26 mouse cellular contexts compared by ENCODE assay signal in the genomic region with DNA sequence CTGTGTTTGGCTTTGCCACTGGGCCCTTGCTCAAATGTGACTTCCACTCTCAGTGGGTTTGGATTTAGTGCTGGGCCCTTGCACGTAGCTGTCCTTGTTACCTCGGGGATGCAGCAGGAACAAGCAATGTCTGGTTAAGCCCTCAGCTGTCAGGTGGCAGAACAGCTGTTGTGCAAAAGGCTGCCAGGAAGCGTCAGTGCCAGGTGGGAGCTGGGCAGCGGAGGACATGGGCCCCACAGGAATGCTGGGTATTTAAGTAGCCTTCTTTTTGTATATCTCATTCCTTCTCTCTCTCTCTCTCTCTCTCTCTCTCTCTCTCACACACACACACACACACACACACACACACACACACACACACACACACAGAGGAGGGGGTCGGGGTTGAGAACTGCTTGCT.
DNase-seq lines count a peak whose midpoint lies in the region; ATAC-seq and TF ChIP-seq lines count a peak whose summit lies in the region.
"Had no signal": no experiment of that assay in that cellular context is flagged by ENCODE, and none has a peak within 500 bp of the region (broad histone marks: within the 10 kb centered on the region; RNA-seq: fewer than 3 reads in every experiment).

No protein-coding gene starts in this region.

- no peak overlapping the region for H3K4me3 ChIP-seq in gastrocnemius, adult 2 months
- H3K4me3 ChIP-seq in midbrain, embryonic 10.5 days = no peak overlapping the region
- H3K4me3 ChIP-seq in midbrain, embryonic 11.5 days (ENCODE audit: low read depth, low read length) = no peak overlapping the region
- H3K4me3 ChIP-seq in limb, embryonic 13.5 days = no peak overlapping the region
- no peak overlapping the region for H3K4me3 ChIP-seq in forebrain, embryonic 15.5 days
- H3K4me3 ChIP-seq: erythroblast, embryonic 14.5 days; forebrain, embryonic 12.5 days; heart, embryonic 10.5 days; hindbrain, embryonic 15.5 days; kidney, embryonic 15.5 days; liver, embryonic 12.5 days; midbrain, embryonic 13.5 days had no signal

- no peak for TF ChIP-seq CTCF in gastrocnemius, adult 2 months (IDR thresholded peaks at IDR 0.05)

- H3K27ac ChIP-seq in gastrocnemius, adult 2 months = no peak overlapping the region
- no peak overlapping the region for H3K27ac ChIP-seq in midbrain, embryonic 10.5 days (replicated peaks)
- H3K27ac ChIP-seq in midbrain, embryonic 11.5 days (ENCODE audit: low read depth, low read length) = no peak overlapping the region
- H3K27ac ChIP-seq in limb, embryonic 13.5 days = no peak overlapping the region
- H3K27ac ChIP-seq in forebrain, embryonic 15.5 days (replicated peaks) = no peak overlapping the region
- H3K27ac ChIP-seq: forebrain, embryonic 12.5 days; heart, embryonic 10.5 days; hindbrain, embryonic 15.5 days; kidney, embryonic 15.5 days; liver, embryonic 12.5 days; midbrain, embryonic 13.5 days had no signal

- no peaks in the 10 kb centered on the region for H3K4me1 ChIP-seq in midbrain, embryonic 10.5 days
- H3K4me1 ChIP-seq in midbrain, embryonic 11.5 days (ENCODE audit: control insufficient read depth, insufficient read depth, low read length) = no peaks in the 10 kb centered on the region
- H3K4me1 ChIP-seq in limb, embryonic 13.5 days = peaks cover 12% of the 10 kb centered on the region
- no peaks in the 10 kb centered on the region for H3K4me1 ChIP-seq in forebrain, embryonic 15.5 days
- H3K4me1 ChIP-seq: forebrain, embryonic 12.5 days; heart, embryonic 10.5 days; hindbrain, embryonic 15.5 days; liver, embryonic 12.5 days; midbrain, embryonic 13.5 days had no signal

- WGBS in midbrain, embryonic 10.5 days = 84% methylated on average over 5 of the region's 5 CpGs
- 77% methylated on average over 4 of the region's 5 CpGs for WGBS in midbrain, embryonic 11.5 days
- WGBS in limb, embryonic 13.5 days = 59% methylated on average over 5 of the region's 5 CpGs
- 70% methylated on average over 5 of the region's 5 CpGs for WGBS in forebrain, embryonic 15.5 days

- intact Hi-C loops in gastrocnemius, adult 2 months (cut with DNase I) = no loop called here

- DNase-seq in gastrocnemius, postnatal 4 days (ENCODE audit: low spot score in 2 of 2) = peak; percentile 23 to 57
- DNase-seq in gastrocnemius, adult 2 months = no peak
- peak; percentile 10 for DNase-seq in midbrain, embryonic 10.5 days (ENCODE audit: low spot score)
- no peak for DNase-seq in midbrain, embryonic 11.5 days (ENCODE audit: low spot score, missing footprints)
- no peak for DNase-seq in layer of hippocampus, postnatal 36 days
- DNase-seq: adrenal gland, postnatal 10 days; cerebellum, adult 2 months; gastrocnemius, postnatal 36 days; heart, postnatal 4 days; kidney, postnatal 36 days; lung, adult 18-20 months; lung, postnatal 10 days; right cerebral cortex, adult 18-20 months; right cerebral cortex, postnatal 4 days; thymus, adult 18-20 months; thymus, postnatal 36 days had no signal

- no peaks in the 10 kb centered on the region for H3K36me3 ChIP-seq in midbrain, embryonic 10.5 days
- no peaks in the 10 kb centered on the region for H3K36me3 ChIP-seq in midbrain, embryonic 11.5 days (ENCODE audit: control insufficient read depth, insufficient read depth, low read length)
- H3K36me3 ChIP-seq in limb, embryonic 13.5 days = no peaks in the 10 kb centered on the region
- no peaks in the 10 kb centered on the region for H3K36me3 ChIP-seq in forebrain, embryonic 15.5 days
- H3K36me3 ChIP-seq: forebrain, embryonic 12.5 days; heart, embryonic 10.5 days; hindbrain, embryonic 15.5 days; kidney, embryonic 15.5 days; liver, embryonic 12.5 days; midbrain, embryonic 13.5 days had no signal

- H3K9me3 ChIP-seq in midbrain, embryonic 10.5 days (replicated peaks) = no peaks in the 10 kb centered on the region
- no peaks in the 10 kb centered on the region for H3K9me3 ChIP-seq in midbrain, embryonic 11.5 days (ENCODE audit: control insufficient read depth, low read length)
- no peaks in the 10 kb centered on the region for H3K9me3 ChIP-seq in limb, embryonic 13.5 days
- no peaks in the 10 kb centered on the region for H3K9me3 ChIP-seq in forebrain, embryonic 15.5 days
- H3K9me3 ChIP-seq: forebrain, embryonic 12.5 days; heart, embryonic 10.5 days; hindbrain, embryonic 15.5 days; kidney, embryonic 15.5 days; liver, embryonic 12.5 days; midbrain, embryonic 13.5 days had no signal

- no peak for ATAC-seq in midbrain, embryonic 11.5 days (ENCODE audit: low FRiP score)
- ATAC-seq in limb, embryonic 13.5 days (ENCODE audit: low FRiP score, low read depth) = peak; percentile 33; the same call in 1 of the 2 replicates
- ATAC-seq in forebrain, embryonic 15.5 days (replicated peaks) = no peak
- ATAC-seq: intestine, embryonic 16.5 days; liver, embryonic 12.5 days; midbrain, embryonic 13.5 days had no signal

- no peak overlapping the region for H3K9ac ChIP-seq in midbrain, embryonic 11.5 days (ENCODE audit: low read length)
- H3K9ac ChIP-seq in limb, embryonic 13.5 days = no peak overlapping the region
- H3K9ac ChIP-seq in forebrain, embryonic 15.5 days (replicated peaks) = no peak overlapping the region
- H3K9ac ChIP-seq: forebrain, embryonic 12.5 days; hindbrain, embryonic 15.5 days; kidney, embryonic 15.5 days; liver, embryonic 12.5 days; midbrain, embryonic 13.5 days had no signal

- H3K27me3 ChIP-seq in midbrain, embryonic 10.5 days (ENCODE audit: low read depth, poor library complexity, severe bottlenecking) = no peaks in the 10 kb centered on the region
- no peaks in the 10 kb centered on the region for H3K27me3 ChIP-seq in midbrain, embryonic 11.5 days (ENCODE audit: control insufficient read depth, insufficient read depth, low read length)
- no peaks in the 10 kb centered on the region for H3K27me3 ChIP-seq in limb, embryonic 13.5 days
- no peaks in the 10 kb centered on the region for H3K27me3 ChIP-seq in forebrain, embryonic 15.5 days
- H3K27me3 ChIP-seq: forebrain, embryonic 12.5 days; hindbrain, embryonic 15.5 days; kidney, embryonic 15.5 days; liver, embryonic 12.5 days; midbrain, embryonic 13.5 days had no signal

- H3K4me2 ChIP-seq in midbrain, embryonic 11.5 days = no peak overlapping the region
- no peak overlapping the region for H3K4me2 ChIP-seq in limb, embryonic 13.5 days (replicated peaks)
- H3K4me2 ChIP-seq in forebrain, embryonic 15.5 days (replicated peaks) = no peak overlapping the region
- H3K4me2 ChIP-seq: forebrain, embryonic 12.5 days; hindbrain, embryonic 15.5 days; kidney, embryonic 15.5 days; liver, embryonic 12.5 days; midbrain, embryonic 13.5 days had no signal

Comparison
In these comparisons a context has a peak if more than half of its experiments do, and no peak if none do; other contexts are left out.
1. DNase-seq: peak in gastrocnemius, postnatal 4 days (2 of 2) and midbrain, embryonic 10.5 days (single experiment); none in gastrocnemius, adult 2 months (single experiment), midbrain, embryonic 11.5 days (single experiment) and layer of hippocampus, postnatal 36 days (0 of 2).